Mouse (Mus musculus): ENCODE data around the gene Ttyh3. TPM values are rescaled to one million over a fixed set of nuclear protein-coding genes. Genes with fewer than 3 reads are reported as not detected.

Ttyh3 gene
- polyA plus RNA-seq, 1 experiment from 2014 or later = 42.1 TPM

GRCm38 (mm10) chr5:140672115-140672514 is 23.3 kb upstream of the Ttyh3 start:
- H3K4me1 ChIP-seq = 0 out of 2 replicates have a peak, but pooled peaks cover 12% of the 10 kb centered on the region
- H3K27ac ChIP-seq = no peak overlapping the region
- peaks cover 81% of the 10 kb centered on the region for H3K36me3 ChIP-seq
- no peak overlapping the region for H3K4me2 ChIP-seq (replicated peaks)
- no peak overlapping the region for H3K9ac ChIP-seq
- ATAC-seq (ENCODE audit: low FRiP score, low read depth) = no peak
- 91% methylated on average over 6 of the region's 6 CpGs for WGBS
- H3K4me3 ChIP-seq = no peak overlapping the region
- peaks cover 9% of the 10 kb centered on the region for H3K9me3 ChIP-seq
- H3K27me3 ChIP-seq = no peaks in the 10 kb centered on the region

DNA sequence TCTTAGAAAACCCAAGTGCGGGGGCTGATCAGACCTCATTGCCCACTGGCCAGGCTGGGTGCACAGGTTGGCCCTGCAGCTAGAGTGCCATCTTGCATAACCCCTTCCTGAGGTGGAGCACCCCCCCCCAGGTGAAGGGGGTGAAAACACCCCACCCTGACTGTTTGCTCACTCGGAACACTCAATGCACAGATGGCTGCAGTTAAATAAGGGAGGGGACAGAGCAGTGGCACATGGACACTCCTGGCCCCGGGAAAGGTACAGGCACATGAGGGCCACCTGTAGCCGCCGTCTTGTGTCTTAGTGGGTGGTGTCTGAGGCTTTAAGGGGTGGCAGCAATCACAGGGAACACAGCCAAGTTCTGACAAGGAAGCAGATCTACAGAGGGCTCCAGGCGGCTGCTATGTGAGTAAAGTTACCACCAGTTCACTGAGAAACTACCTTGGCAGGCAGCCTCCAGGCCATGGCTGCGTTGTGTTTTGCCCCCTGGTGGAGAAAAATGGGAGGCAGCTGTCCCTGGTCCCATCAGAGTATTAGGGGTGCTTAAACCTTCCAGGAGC is 14.9 kb upstream of the Ttyh3 start:
- no peak overlapping the region for H3K4me2 ChIP-seq (replicated peaks)
- peaks cover 35% of the 10 kb centered on the region for H3K36me3 ChIP-seq
- peaks cover 2% of the 10 kb centered on the region for H3K9me3 ChIP-seq
- H3K27ac ChIP-seq = peak overlapping the region; percentile 1; the same call in 1 of the 2 replicates
- H3K4me3 ChIP-seq = no peak overlapping the region
- 41% methylated on average over 7 of the region's 7 CpGs for WGBS
- peaks cover 42% of the 10 kb centered on the region for H3K4me1 ChIP-seq
- ATAC-seq (ENCODE audit: low FRiP score, low read depth) = 0 out of 2 replicates have a peak, but pooled peaks have one; percentile 34
- H3K27me3 ChIP-seq = no peaks in the 10 kb centered on the region
- no peak overlapping the region for H3K9ac ChIP-seq

DNA sequence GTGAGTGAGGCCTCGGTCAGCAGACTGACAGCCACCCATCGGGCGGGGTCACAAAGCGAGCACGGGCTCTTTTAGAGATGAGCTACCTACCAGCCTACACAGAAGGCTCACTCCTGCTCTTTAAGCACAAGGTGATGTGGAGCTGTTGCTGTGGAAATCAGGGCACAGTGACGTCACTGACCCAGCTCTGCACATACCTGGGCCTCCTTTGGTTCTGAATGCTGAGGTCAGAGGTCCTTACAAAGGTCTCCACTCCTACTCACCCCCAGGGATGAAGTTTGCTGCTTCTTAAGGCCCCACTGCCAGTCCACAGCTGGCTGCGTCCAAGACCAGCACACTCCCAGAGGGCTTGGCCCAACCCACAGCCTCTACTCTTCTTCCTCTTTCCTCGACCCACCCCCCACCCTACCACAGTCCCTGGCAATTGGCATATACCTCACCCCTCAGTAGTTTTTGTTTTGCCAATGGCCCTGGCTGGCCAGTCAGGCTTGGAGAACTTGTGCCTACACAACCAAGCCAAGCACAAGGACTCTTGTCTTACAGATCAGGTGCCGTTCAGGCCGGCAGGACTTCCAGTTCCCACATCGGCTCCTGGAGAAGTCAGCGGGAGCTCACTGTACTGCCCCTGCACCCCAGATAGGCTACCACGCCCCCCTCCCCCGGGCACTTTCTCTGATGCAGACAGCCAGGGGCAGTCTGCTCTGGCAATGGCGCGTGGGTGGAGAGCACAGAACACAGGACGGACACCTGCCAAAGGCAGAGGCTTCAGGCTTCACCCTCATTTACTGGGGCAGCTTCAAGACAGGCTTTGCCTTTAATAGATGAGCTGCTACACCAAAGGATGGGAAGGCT is 14.1 kb upstream of the Ttyh3 start:
- H3K27me3 ChIP-seq = no peaks in the 10 kb centered on the region
- peak overlapping the region; percentile 61; the same call in 1 of the 2 replicates for H3K27ac ChIP-seq
- 75% methylated on average over 17 of the region's 17 CpGs for WGBS

GRCm38 (mm10) chr5:140661875-140662643 is 13.2 kb upstream of the Ttyh3 start:
- H3K9ac ChIP-seq = 0 out of 2 replicates have a peak overlapping the region, but pooled peaks have one; percentile 19

More for the DNA sequence above, 14.1 kb upstream of the Ttyh3 start:
- Histone ChIP-seq H3K4me3 (no peak overlapping the region), H3K9me3 (no peaks in the 10 kb centered on the region), H3K4me1 (peaks cover 42% of the 10 kb centered on the region), H3K36me3 (peaks cover 28% of the 10 kb centered on the region), H3K4me2 (replicated peaks) (no peak overlapping the region; the same call in 1 of the 2 replicates), H3K9ac (0 out of 2 replicates have a peak overlapping the region, but pooled peaks have one; percentile 19)
- no peak for ATAC-seq (ENCODE audit: low FRiP score, low read depth)

GRCm38 (mm10) chr5:140661427-140661826 is 12.6 kb upstream of the Ttyh3 start:
- Histone ChIP-seq H3K4me1 (peaks cover 42% of the 10 kb centered on the region), H3K9ac (no peak overlapping the region), H3K27me3 (no peaks in the 10 kb centered on the region), H3K27ac (no peak overlapping the region), H3K9me3 (no peaks in the 10 kb centered on the region), H3K4me2 (replicated peaks) (no peak overlapping the region), H3K36me3 (peaks cover 21% of the 10 kb centered on the region), H3K4me3 (no peak overlapping the region)
- ATAC-seq (ENCODE audit: low FRiP score, low read depth) = no peak
- WGBS = 53% methylated on average over 8 of the region's 8 CpGs

More at GRCm38 (mm10) chr5:140661875-140662643, 13.2 kb upstream of the Ttyh3 start:
- no peak for ATAC-seq (ENCODE audit: low FRiP score, low read depth)
- no peaks in the 10 kb centered on the region for H3K27me3 ChIP-seq
- WGBS = 45% methylated on average over 12 of the region's 12 CpGs
- H3K4me2 ChIP-seq (replicated peaks) = no peak overlapping the region; the same call in 1 of the 2 replicates
- H3K4me1 ChIP-seq = peaks cover 42% of the 10 kb centered on the region
- H3K36me3 ChIP-seq = peaks cover 23% of the 10 kb centered on the region
- no peaks in the 10 kb centered on the region for H3K9me3 ChIP-seq
- H3K4me3 ChIP-seq = no peak overlapping the region
- peak overlapping the region; percentile 61; the same call in 1 of the 2 replicates for H3K27ac ChIP-seq

- 67% methylated on average over 1 of the region's 1 CpGs for WGBS
- Histone ChIP-seq H3K27ac (no peak overlapping the region), H3K27me3 (no peaks in the 10 kb centered on the region), H3K9ac (no peak overlapping the region), H3K9me3 (no peaks in the 10 kb centered on the region), H3K4me2 (replicated peaks) (no peak overlapping the region), H3K4me1 (peaks cover 42% of the 10 kb centered on the region), H3K4me3 (no peak overlapping the region), H3K36me3 (peaks cover 11% of the 10 kb centered on the region)
- ATAC-seq (ENCODE audit: low FRiP score, low read depth) = no peak
Measured at GRCm38 (mm10) chr5:140660398-140660797, 11.6 kb upstream of the Ttyh3 start.

DNA sequence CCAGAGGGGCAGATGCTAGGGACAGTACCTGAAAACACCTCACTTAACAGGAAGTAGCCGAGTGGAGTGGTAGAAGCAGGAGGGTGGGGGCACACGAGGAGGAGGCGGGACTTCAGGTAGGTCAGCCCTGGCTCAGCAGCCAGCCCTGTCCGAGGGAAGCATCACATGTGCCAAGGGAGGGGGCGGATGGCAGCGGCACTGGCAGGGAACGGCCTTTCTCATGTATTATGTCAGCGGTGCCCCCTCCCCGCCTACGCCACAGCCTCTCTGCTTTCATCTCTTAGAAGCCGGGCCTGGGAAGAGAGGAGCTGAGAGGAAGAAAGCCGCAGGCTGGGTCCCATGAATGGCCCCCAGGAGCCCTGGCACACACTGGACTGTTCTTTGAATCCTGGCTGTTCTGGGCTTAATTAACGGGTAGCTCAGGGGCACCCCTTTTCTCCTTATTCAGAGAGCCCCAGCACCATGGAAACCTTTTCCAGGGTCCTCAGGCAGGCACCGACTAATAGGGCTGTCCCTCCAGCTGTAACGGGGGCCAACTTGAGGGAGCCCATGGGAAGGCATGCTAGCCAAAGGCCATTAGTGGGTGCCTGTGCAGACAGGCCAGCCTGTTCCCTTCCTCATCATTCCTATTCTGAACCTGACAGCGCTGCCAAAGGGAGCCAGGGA is 10.9 kb upstream of the Ttyh3 start:
- Histone ChIP-seq H3K27me3 (no peaks in the 10 kb centered on the region), H3K27ac (no peak overlapping the region), H3K4me1 (peaks cover 42% of the 10 kb centered on the region), H3K4me2 (replicated peaks) (no peak overlapping the region), H3K36me3 (peaks cover 4% of the 10 kb centered on the region), H3K9ac (0 out of 2 replicates have a peak overlapping the region, but pooled peaks have one; percentile 35), H3K9me3 (no peaks in the 10 kb centered on the region), H3K4me3 (no peak overlapping the region)
- 30% methylated on average over 16 of the region's 16 CpGs for WGBS
- no peak for ATAC-seq (ENCODE audit: low FRiP score, low read depth)

DNA sequence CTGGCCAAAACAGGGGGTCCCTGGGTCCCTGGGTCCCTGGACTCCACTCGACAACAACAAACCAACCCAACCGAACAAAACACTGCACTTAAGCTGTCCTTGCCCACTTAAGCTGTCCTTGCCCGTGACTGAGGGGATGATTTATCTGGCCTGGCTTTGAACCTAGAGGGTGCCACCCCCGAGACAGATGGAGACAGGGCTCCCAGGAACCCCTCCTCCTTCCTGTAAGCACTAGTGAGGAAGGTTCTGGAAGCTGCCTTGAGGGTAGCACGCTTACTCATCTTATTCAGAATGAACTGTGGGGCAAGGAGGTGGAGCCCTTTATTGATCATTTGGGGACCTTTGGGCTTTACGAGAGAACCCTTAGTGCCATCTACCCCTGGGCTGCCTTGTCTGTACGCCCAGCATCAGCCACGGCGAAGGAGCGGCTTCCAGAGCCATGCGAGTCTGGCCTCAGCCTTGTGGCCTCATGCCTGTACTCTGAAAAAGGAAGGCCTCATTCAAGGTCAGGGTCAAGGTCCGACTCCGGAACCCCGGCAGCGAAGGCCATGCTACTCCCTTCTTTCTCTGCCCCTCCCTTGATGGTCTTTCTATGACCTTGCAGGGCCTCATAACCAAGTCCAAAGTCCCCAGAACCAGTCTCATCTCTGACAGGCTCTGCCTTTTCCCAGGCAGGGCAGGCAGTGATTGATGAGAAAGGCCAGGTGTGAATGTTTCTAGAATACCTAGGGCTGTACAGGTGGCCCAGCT is 5.4 kb upstream of the Ttyh3 start:
- Histone ChIP-seq H3K36me3 (no peaks in the 10 kb centered on the region), H3K4me1 (peaks cover 17% of the 10 kb centered on the region), H3K27ac (no peak overlapping the region), H3K4me2 (replicated peaks) (no peak overlapping the region), H3K4me3 (no peak overlapping the region), H3K9me3 (no peaks in the 10 kb centered on the region), H3K9ac (no peak overlapping the region), H3K27me3 (no peaks in the 10 kb centered on the region)
- no peak for ATAC-seq (ENCODE audit: low FRiP score, low read depth)
- 75% methylated on average over 15 of the region's 15 CpGs for WGBS

GRCm38 (mm10) chr5:140652587-140652986 is 3.8 kb upstream of the Ttyh3 start:
- Histone ChIP-seq H3K4me1 (peaks cover 21% of the 10 kb centered on the region), H3K27me3 (no peaks in the 10 kb centered on the region), H3K9me3 (no peaks in the 10 kb centered on the region), H3K27ac (no peak overlapping the region), H3K9ac (no peak overlapping the region; the same call in 1 of the 2 replicates), H3K36me3 (no peaks in the 10 kb centered on the region), H3K4me2 (replicated peaks) (no peak overlapping the region), H3K4me3 (no peak overlapping the region)
- no peak for ATAC-seq (ENCODE audit: low FRiP score, low read depth)
- 73% methylated on average over 7 of the region's 7 CpGs for WGBS

- Histone ChIP-seq H3K4me3 (no peak overlapping the region), H3K9ac (no peak overlapping the region), H3K4me1 (peaks cover 34% of the 10 kb centered on the region), H3K4me2 (replicated peaks) (no peak overlapping the region), H3K27ac (no peak overlapping the region), H3K36me3 (peaks cover 5% of the 10 kb centered on the region; the same call in 1 of the 2 replicates), H3K27me3 (no peaks in the 10 kb centered on the region), H3K9me3 (no peaks in the 10 kb centered on the region)
- WGBS = 87% methylated on average over 11 of the region's 11 CpGs
- ATAC-seq (ENCODE audit: low FRiP score, low read depth) = no peak
Measured at GRCm38 (mm10) chr5:140651231-140651630, 2.4 kb upstream of the Ttyh3 start.
